Mouse (Mus musculus): ENCODE data around the gene Skint2. TPM values are rescaled to one million over a fixed set of nuclear protein-coding genes. Genes with fewer than 3 reads are reported as not detected.

The Skint2 gene
- not detected for polyA plus RNA-seq (2017; shearing (Covaris generic))

GRCm38 (mm10) chr4:112556894-112557293 lies at the start of gene Skint2:
Skint2 (plus strand) TSS chr4:112557194.

Other genes starting within 250 kb of the Skint2 start
- not detected for gene Skint9, start 123.2 kb upstream of the Skint2 start, polyA plus RNA-seq (2017; shearing (Covaris generic))
- gene Skint10, start 217.7 kb downstream of the Skint2 start, polyA plus RNA-seq (2017; shearing (Covaris generic)): not detected